Mouse (Mus musculus): ENCODE measurements around the gene Dab2ip. TPM values are rescaled to one million over a fixed set of nuclear protein-coding genes. Genes with fewer than 3 reads are reported as not detected.
A peak's percentile ranks its signal among the peaks of the same experiment; 100 is the strongest.

Dab2ip gene
- polyA plus RNA-seq, 1 experiment from 2014 or later: 49.5 TPM

GRCm38 (mm10) chr2:35626181-35626727 is 68.2 kb downstream of the Dab2ip start:
- no peaks in the 10 kb centered on the region for H3K27me3 ChIP-seq (ENCODE audit: control insufficient read depth, insufficient read depth, low read length)
- H3K36me3 ChIP-seq (replicated peaks; ENCODE audit: control insufficient read depth, insufficient read depth, low read depth, low read length): no peaks in the 10 kb centered on the region
- no peak for ATAC-seq (replicated peaks; ENCODE audit: insufficient number of reproducible peaks, low FRiP score, low TSS enrichment, low read depth)
- H3K9ac ChIP-seq (replicated peaks; ENCODE audit: low read length): no peak overlapping the region
- no peak overlapping the region for H3K4me3 ChIP-seq (ENCODE audit: low read depth, low read length)
- no peak overlapping the region for H3K4me2 ChIP-seq (ENCODE audit: low read depth, low read length)
- H3K27ac ChIP-seq (replicated peaks; ENCODE audit: low read depth, low read length): 0 out of 2 replicates have a peak overlapping the region, but pooled peaks have one; percentile 22
- H3K9me3 ChIP-seq (replicated peaks; ENCODE audit: control insufficient read depth, low read length): no peaks in the 10 kb centered on the region
- peaks cover 18% of the 10 kb centered on the region for H3K4me1 ChIP-seq (ENCODE audit: control insufficient read depth, insufficient read depth, low read length)
- no peak for DNase-seq (ENCODE audit: low spot score)
- 70% methylated on average over 9 of the region's 9 CpGs for WGBS

DNA sequence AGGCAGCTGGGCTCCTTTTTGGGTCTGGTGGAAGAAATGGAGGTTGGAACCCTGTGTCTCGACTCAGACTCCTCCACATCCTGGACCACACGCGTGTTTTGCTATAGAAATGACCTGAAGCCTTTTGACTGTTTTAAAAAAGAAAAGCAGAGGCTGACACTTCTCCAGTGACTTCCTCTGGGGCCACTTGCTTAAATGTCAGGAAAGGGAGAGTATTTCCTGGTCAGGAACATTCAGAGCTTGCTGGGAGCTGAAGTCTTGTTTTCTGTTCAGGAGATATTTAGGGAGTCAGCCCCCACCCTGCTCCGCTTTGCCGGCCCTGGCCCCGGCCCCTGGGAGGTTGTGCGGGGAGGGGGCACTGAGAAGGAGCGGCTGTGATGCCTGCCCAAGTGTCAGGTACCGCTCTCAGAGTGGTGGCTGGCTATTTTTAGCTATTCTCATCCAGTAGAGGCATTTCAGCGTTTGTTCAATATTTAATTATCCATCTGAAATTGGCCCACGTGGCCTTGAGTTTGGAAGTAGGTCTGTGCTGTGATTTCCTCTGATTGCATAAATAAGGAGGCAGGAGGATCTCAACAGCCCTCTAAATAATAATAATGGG is 69.3 kb downstream of the Dab2ip start:
- Histone ChIP-seq H3K4me1 (ENCODE audit: control insufficient read depth, insufficient read depth, low read length) (peaks cover 18% of the 10 kb centered on the region), H3K9ac (replicated peaks; ENCODE audit: low read length) (no peak overlapping the region)
- WGBS: 54% methylated on average over 11 of the region's 11 CpGs

GRCm38 (mm10) chr2:35628052-35628451 is 70.0 kb downstream of the Dab2ip start:
- no peak overlapping the region for H3K27ac ChIP-seq (replicated peaks; ENCODE audit: low read depth, low read length)
- H3K9ac ChIP-seq (replicated peaks; ENCODE audit: low read length): no peak overlapping the region
- DNase-seq (ENCODE audit: low spot score) (no peak), ATAC-seq (replicated peaks; ENCODE audit: insufficient number of reproducible peaks, low FRiP score, low TSS enrichment, low read depth) (no peak)
- H3K9me3 ChIP-seq (replicated peaks; ENCODE audit: control insufficient read depth, low read length): no peaks in the 10 kb centered on the region
- H3K4me1 ChIP-seq (ENCODE audit: control insufficient read depth, insufficient read depth, low read length): peaks cover 17% of the 10 kb centered on the region
- H3K4me3 ChIP-seq (ENCODE audit: low read depth, low read length): no peak overlapping the region
- 59% methylated on average over 7 of the region's 7 CpGs for WGBS
- H3K36me3 ChIP-seq (replicated peaks; ENCODE audit: control insufficient read depth, insufficient read depth, low read depth, low read length): no peaks in the 10 kb centered on the region
- H3K27me3 ChIP-seq (ENCODE audit: control insufficient read depth, insufficient read depth, low read length): no peaks in the 10 kb centered on the region
- no peak overlapping the region for H3K4me2 ChIP-seq (ENCODE audit: low read depth, low read length)

More for the DNA sequence above, 69.3 kb downstream of the Dab2ip start:
- no peak overlapping the region for H3K27ac ChIP-seq (replicated peaks; ENCODE audit: low read depth, low read length)
- H3K27me3 ChIP-seq (ENCODE audit: control insufficient read depth, insufficient read depth, low read length): no peaks in the 10 kb centered on the region
- no peak overlapping the region for H3K4me3 ChIP-seq (ENCODE audit: low read depth, low read length)
- H3K9me3 ChIP-seq (replicated peaks; ENCODE audit: control insufficient read depth, low read length): no peaks in the 10 kb centered on the region
- ATAC-seq (replicated peaks; ENCODE audit: insufficient number of reproducible peaks, low FRiP score, low TSS enrichment, low read depth): no peak
- H3K4me2 ChIP-seq (ENCODE audit: low read depth, low read length): no peak overlapping the region
- no peaks in the 10 kb centered on the region for H3K36me3 ChIP-seq (replicated peaks; ENCODE audit: control insufficient read depth, insufficient read depth, low read depth, low read length)
- no peak for DNase-seq (ENCODE audit: low spot score)

- 84% methylated on average over 4 of the region's 4 CpGs for WGBS
- no peak overlapping the region for H3K9ac ChIP-seq (replicated peaks; ENCODE audit: low read length)
- H3K27ac ChIP-seq (replicated peaks; ENCODE audit: low read depth, low read length): no peak overlapping the region
- H3K36me3 ChIP-seq (replicated peaks; ENCODE audit: control insufficient read depth, insufficient read depth, low read depth, low read length): no peaks in the 10 kb centered on the region
- no peak overlapping the region for H3K4me3 ChIP-seq (ENCODE audit: low read depth, low read length)
- H3K4me2 ChIP-seq (ENCODE audit: low read depth, low read length): no peak overlapping the region
- peaks cover 12% of the 10 kb centered on the region for H3K4me1 ChIP-seq (ENCODE audit: control insufficient read depth, insufficient read depth, low read length)
- DNase-seq (ENCODE audit: low spot score): no peak
- H3K27me3 ChIP-seq (ENCODE audit: control insufficient read depth, insufficient read depth, low read length): no peaks in the 10 kb centered on the region
- no peaks in the 10 kb centered on the region for H3K9me3 ChIP-seq (replicated peaks; ENCODE audit: control insufficient read depth, low read length)
- ATAC-seq (replicated peaks; ENCODE audit: insufficient number of reproducible peaks, low FRiP score, low TSS enrichment, low read depth): no peak
These were observed 70.6 kb downstream of the Dab2ip start for GRCm38 (mm10) chr2:35628656-35629055.

- Histone ChIP-seq H3K4me3 (ENCODE audit: low read depth, low read length) (no peak overlapping the region), H3K27me3 (ENCODE audit: control insufficient read depth, insufficient read depth, low read length) (no peaks in the 10 kb centered on the region), H3K9me3 (replicated peaks; ENCODE audit: control insufficient read depth, low read length) (no peaks in the 10 kb centered on the region), H3K4me1 (ENCODE audit: control insufficient read depth, insufficient read depth, low read length) (peaks cover 12% of the 10 kb centered on the region), H3K36me3 (replicated peaks; ENCODE audit: control insufficient read depth, insufficient read depth, low read depth, low read length) (no peaks in the 10 kb centered on the region), H3K4me2 (ENCODE audit: low read depth, low read length) (no peak overlapping the region), H3K27ac (replicated peaks; ENCODE audit: low read depth, low read length) (no peak overlapping the region), H3K9ac (replicated peaks; ENCODE audit: low read length) (no peak overlapping the region)
- WGBS: 94% methylated on average over 5 of the region's 8 CpGs
- ATAC-seq (replicated peaks; ENCODE audit: insufficient number of reproducible peaks, low FRiP score, low TSS enrichment, low read depth): no peak
- DNase-seq (ENCODE audit: low spot score): no peak
These were observed 71.1 kb downstream of the Dab2ip start for GRCm38 (mm10) chr2:35629126-35629525.

GRCm38 (mm10) chr2:35633392-35633791 is 75.3 kb downstream of the Dab2ip start:
- ATAC-seq (replicated peaks; ENCODE audit: insufficient number of reproducible peaks, low FRiP score, low TSS enrichment, low read depth): no peak
- H3K9me3 ChIP-seq (replicated peaks; ENCODE audit: control insufficient read depth, low read length): no peaks in the 10 kb centered on the region
- no peaks in the 10 kb centered on the region; the same call in 1 of the 2 replicates for H3K4me1 ChIP-seq (ENCODE audit: control insufficient read depth, insufficient read depth, low read length)
- no peak overlapping the region for H3K9ac ChIP-seq (replicated peaks; ENCODE audit: low read length)
- no peak for DNase-seq (ENCODE audit: low spot score)
- 81% methylated on average over 4 of the region's 4 CpGs for WGBS
- H3K27me3 ChIP-seq (ENCODE audit: control insufficient read depth, insufficient read depth, low read length): no peaks in the 10 kb centered on the region
- H3K4me3 ChIP-seq (ENCODE audit: low read depth, low read length): no peak overlapping the region
- no peak overlapping the region for H3K4me2 ChIP-seq (ENCODE audit: low read depth, low read length)
- no peaks in the 10 kb centered on the region; the same call in 1 of the 2 replicates for H3K36me3 ChIP-seq (replicated peaks; ENCODE audit: control insufficient read depth, insufficient read depth, low read depth, low read length)
- H3K27ac ChIP-seq (replicated peaks; ENCODE audit: low read depth, low read length): no peak overlapping the region

GRCm38 (mm10) chr2:35634963-35635362 is 76.9 kb downstream of the Dab2ip start:
- Histone ChIP-seq H3K36me3 (replicated peaks; ENCODE audit: control insufficient read depth, insufficient read depth, low read depth, low read length) (no peaks in the 10 kb centered on the region; the same call in 1 of the 2 replicates), H3K4me3 (ENCODE audit: low read depth, low read length) (no peak overlapping the region), H3K9me3 (replicated peaks; ENCODE audit: control insufficient read depth, low read length) (no peaks in the 10 kb centered on the region), H3K4me1 (ENCODE audit: control insufficient read depth, insufficient read depth, low read length) (no peaks in the 10 kb centered on the region; the same call in 1 of the 2 replicates), H3K4me2 (ENCODE audit: low read depth, low read length) (no peak overlapping the region), H3K27ac (replicated peaks; ENCODE audit: low read depth, low read length) (no peak overlapping the region), H3K27me3 (ENCODE audit: control insufficient read depth, insufficient read depth, low read length) (no peaks in the 10 kb centered on the region), H3K9ac (replicated peaks; ENCODE audit: low read length) (no peak overlapping the region)
- 95% methylated on average over 4 of the region's 4 CpGs for WGBS
- DNase-seq (ENCODE audit: low spot score): no peak
- no peak for ATAC-seq (replicated peaks; ENCODE audit: insufficient number of reproducible peaks, low FRiP score, low TSS enrichment, low read depth)

GRCm38 (mm10) chr2:35635541-35635940 is 77.5 kb downstream of the Dab2ip start:
- no peak overlapping the region for H3K27ac ChIP-seq (replicated peaks; ENCODE audit: low read depth, low read length)
- H3K4me2 ChIP-seq (ENCODE audit: low read depth, low read length): no peak overlapping the region
- ATAC-seq (replicated peaks; ENCODE audit: insufficient number of reproducible peaks, low FRiP score, low TSS enrichment, low read depth) (no peak), DNase-seq (ENCODE audit: low spot score) (no peak)
- H3K36me3 ChIP-seq (replicated peaks; ENCODE audit: control insufficient read depth, insufficient read depth, low read depth, low read length): no peaks in the 10 kb centered on the region; the same call in 1 of the 2 replicates
- H3K9ac ChIP-seq (replicated peaks; ENCODE audit: low read length): no peak overlapping the region
- H3K4me3 ChIP-seq (ENCODE audit: low read depth, low read length): no peak overlapping the region
- H3K4me1 ChIP-seq (ENCODE audit: control insufficient read depth, insufficient read depth, low read length): no peaks in the 10 kb centered on the region; the same call in 1 of the 2 replicates
- WGBS: 74% methylated on average over 4 of the region's 4 CpGs
- no peaks in the 10 kb centered on the region for H3K27me3 ChIP-seq (ENCODE audit: control insufficient read depth, insufficient read depth, low read length)
- H3K9me3 ChIP-seq (replicated peaks; ENCODE audit: control insufficient read depth, low read length): no peaks in the 10 kb centered on the region
